Mouse (Mus musculus): ENCODE measurements around the gene Orai3.
"Not testable (repeated sequence)": the region's sequence is repeated elsewhere in the genome, so short reads cannot be mapped to it uniquely, and the experiment has no call there.

Orai3 gene

DNA sequence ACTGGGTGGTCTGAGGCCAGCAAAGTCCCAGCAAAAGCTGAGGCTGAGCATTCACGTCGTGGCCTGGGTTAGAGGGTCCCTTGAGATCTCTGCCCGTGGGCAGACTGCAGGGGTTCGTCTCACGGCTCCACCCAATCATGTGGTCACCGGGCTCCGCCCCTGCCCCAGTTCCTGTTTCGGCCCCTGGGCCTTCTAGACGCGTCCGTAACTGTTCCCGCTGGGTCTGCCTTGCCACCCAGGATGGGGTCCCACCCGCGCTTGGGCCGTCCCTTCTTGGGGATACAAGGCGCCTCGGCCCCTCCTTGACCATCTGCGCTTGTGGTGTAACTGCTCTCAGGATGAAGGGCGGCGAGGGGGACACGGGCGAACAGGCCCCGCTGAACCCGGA is at the start of gene Orai3:
Gene Orai3 (plus strand): TSS at position 165 of the 388 bp plus-strand sequence.
- no peak for DNase-seq (ENCODE audit: low spot score)

DNA sequence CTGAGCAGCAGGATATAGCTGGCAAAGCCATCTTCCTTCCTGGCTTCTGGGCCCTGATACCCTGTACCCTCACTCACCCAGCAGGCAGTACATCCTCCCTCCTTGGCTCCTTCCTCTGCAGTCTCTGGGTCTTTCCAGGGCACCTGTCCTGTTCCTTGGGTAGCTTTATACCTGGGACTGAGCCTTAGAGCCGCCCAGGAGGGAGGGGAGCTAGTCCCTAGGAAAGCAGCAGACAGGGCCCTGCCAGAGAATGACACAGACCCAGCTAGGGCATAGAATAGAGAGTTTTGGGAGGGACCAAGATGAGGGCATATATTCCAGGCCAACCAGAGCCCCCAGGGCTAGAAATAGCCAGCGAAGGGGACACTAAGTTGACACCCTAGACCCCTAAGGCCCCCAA is 44.1 kb upstream of the Orai3 start:
- DNase-seq (ENCODE audit: low spot score) = no peak

DNA sequence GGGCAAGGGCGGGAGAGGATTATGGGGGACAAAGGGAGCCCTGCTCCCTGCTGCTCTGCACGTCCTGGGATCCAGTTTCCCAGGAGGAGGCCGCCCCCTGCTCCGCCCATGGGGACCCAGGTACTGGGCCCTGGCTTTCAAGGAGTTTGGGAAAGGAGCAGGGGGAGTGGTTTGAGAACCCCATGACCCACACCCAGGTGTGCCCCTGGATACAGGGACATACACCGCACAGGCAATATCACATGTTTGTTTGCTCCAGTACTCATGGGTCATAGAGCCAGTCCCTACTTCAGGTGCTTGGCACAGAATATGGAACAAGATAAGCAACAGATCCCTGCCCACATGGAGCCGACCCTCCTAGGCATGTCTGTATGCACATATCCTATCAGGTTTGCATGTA is 43.7 kb upstream of the Orai3 start:
- no peak for DNase-seq (ENCODE audit: low spot score)

DNA sequence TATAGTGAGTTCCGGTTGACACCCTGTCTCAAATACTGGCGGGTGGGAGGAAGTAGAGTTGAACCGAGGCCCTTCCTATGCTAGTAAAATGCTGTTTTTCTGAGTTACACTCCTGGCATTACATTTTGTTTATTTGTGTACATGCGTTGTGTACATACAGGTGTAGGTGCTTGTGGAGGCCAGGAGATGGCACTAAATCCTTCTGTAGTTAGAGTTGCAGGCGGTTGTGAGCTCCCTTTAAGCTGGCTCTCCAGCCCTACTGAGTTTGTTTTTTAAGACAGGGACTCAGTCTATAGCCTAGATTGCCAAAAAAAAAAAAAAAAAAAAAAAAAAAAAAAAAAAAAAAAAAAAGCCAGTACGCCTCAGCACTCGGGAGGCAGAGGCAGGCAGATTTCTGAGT is 41.7 kb upstream of the Orai3 start:
- no peak for DNase-seq (ENCODE audit: low spot score)

DNA sequence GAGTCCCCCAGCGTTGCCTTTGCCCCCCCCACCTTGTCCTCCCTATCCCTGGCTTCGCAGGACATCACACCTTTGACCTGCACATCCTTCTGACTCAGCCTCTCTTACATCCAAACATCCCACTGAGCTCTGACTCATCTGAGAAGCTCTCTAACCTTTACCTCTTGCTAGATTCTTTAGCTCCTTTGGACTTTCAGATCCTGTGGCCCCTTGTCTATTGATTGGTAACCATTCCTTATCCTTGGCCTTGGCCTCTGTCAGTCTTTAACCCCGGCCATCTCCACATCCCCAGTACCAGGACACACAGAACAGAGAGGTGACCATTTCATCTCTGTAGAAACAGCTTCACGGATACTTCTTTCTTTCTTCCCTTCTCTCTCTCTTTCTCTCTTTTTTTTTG is 39.4 kb upstream of the Orai3 start:
- DNase-seq (ENCODE audit: low spot score) = no peak

DNA sequence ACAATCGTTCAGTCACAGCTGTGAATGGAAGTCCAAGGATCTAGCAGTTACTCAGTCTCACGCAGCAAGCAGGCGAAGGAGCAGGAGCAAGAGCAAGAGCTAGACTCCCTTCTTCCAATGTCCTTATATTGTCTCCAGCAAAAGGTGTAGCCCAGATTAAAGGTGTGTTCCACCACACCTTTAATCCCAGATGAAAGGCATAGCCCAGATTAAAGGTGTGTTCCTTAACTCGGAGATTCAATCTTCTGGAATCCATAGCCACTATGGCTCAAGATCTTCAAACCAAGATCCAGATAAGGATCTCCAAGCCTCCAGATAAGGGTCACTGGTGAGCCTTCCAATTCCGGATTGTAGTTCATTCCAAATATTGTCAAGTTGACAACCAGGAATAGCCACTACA is 37.5 kb upstream of the Orai3 start, which contains the start of gene Ctf2:
Gene Ctf2 (minus strand): TSS at position 101 of the 400 bp plus-strand sequence.
- DNase-seq (ENCODE audit: low spot score) = not testable (repeated sequence)

DNA sequence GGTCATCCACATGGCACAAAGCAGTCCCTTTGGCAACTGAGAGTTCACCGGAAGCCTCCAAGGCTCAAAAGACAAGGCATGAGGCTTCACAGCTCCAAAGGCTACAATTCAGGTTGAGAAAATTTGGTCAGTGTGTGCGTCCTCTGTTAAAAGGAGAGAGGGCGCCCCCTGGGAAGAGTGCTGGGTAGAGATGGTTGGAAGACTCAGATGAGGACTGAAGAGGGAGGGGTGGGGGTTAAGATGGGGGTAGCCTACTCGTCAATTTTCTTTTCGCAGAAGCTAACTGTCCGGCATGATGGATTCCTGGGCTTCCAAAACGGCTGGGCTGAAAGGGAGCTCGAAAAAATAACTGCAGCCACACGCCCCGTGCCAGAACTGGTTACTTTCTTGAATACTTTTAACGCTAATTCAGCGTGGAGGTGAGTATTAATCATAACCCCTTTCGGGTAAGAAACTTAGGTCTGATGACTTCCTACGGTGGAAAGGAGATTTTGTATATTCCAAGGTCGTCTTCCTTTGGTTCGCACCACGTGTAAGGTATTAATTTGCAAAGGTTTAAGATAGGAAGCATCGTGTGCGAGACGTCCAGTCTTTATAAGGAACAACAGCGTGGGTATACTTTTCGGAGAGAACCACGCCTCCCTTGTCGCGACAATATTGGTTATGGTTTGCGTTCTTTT is 25.1 kb upstream of the Orai3 start, which contains the start of gene Fbxl19:
Gene Fbxl19 (plus strand): TSS at position 178 of the 680 bp plus-strand sequence.
- DNase-seq (ENCODE audit: low spot score) = peak; percentile 66

DNA sequence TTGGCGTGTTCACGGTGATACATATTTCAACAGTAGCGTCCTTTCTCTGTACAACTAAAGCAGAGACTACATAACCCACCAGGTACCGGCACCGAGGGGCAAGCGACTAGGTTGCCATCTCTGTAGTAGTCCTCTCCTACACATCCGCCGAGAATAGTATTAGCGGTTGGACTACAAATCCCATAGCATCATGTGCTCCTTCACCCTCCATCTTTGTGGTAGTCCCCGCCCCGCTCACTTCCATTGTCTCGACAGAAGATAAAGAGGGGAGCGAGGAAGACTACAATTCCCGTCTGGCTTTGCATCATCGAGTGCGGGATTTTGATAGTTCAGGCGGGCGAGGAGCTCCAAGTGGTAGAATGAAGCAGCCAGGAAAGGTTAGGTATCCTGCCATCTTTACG is 24.4 kb upstream of the Orai3 start:
- DNase-seq (ENCODE audit: low spot score) = peak; percentile 88

DNA sequence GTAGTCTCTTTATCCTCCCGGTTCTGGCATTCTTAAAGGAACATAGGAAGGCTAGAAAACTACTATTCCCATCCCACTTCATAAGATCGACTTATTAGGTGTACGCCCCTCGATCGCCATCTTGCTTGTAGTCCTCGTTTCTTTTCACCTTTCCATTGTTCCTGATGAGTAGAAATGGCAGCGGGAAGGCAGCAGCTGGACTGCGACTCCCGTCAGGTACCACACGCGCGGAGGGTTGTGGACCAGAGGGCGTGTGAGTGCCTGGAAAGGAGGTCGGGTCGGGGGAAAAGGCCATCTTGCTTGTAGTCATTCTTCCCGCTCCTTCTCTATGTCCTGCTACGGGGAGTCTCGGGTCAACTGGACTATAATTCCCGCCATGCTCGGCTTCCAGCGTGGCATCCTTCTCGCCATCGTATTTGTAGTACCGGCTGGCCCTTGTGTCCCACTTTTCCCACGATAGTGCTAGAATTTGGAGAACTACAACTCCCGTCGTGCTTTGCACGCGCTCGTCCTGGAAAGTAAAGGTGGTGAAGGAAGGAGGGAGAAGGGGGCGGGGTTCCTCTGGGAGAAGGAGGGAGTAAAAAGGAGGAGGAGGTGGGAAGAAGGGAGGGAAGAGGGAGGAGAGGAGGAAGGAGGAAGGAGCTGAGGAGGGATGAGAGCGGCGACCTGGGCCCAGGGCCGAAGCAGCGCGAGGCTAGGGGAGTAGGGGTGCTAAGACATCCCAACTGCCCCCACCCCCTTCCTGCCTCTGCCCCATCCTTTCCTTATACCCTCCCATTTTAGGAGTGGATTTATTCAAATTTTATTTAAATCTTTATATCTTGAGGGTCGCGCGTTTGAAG is 23.7 kb upstream of the Orai3 start:
- DNase-seq (ENCODE audit: low spot score) = peak; percentile 69

DNA sequence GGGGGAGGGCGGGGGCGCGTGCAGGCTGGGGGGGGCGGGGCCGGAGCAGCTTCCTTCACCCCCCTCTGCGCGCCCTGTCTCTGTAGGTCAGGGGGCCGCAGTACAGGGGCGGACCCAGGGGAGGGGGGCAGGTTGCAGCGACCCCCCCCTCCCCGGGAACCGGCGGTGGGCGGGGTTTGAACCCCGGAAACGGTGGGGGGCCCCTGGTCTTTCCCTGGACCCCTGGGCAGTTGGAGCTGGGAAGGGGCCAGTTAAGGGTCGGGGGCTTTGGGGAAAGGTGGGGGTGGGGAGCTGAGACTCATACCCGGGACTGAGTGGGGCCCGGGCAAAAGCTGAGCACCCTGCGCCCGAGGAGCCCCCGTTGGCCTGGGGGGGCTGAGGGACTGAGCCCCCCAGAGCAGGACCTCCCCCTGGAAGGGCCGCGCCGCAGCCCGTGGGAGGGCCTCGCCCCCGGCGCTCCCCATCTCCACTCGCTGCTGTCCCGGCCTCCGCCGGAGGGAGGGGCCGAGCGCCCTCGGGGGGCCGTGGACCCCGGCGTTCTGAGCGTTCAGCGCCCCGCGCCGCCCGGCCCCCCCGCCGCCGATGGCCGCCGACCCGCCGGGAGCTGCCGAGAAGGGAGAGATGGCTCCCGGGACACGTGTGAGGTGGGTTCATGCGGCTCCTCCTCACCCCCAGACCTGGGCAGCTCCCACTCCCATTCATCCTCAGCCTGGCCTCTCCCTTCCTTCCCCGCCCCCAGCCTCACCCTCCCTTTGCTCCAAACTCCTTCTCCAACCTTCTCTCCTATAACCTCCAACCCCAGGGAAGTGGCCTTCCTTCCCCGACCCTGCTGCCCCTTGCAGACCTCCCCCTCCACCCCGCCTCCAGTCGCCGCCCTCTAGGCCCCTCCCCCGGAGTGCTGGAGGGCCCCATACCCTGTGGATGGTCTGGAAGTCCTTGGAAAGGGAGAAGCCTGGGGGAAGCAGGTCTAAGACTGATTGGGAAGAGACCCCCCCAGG is 22.8 kb upstream of the Orai3 start:
- DNase-seq (ENCODE audit: low spot score) = no peak

DNA sequence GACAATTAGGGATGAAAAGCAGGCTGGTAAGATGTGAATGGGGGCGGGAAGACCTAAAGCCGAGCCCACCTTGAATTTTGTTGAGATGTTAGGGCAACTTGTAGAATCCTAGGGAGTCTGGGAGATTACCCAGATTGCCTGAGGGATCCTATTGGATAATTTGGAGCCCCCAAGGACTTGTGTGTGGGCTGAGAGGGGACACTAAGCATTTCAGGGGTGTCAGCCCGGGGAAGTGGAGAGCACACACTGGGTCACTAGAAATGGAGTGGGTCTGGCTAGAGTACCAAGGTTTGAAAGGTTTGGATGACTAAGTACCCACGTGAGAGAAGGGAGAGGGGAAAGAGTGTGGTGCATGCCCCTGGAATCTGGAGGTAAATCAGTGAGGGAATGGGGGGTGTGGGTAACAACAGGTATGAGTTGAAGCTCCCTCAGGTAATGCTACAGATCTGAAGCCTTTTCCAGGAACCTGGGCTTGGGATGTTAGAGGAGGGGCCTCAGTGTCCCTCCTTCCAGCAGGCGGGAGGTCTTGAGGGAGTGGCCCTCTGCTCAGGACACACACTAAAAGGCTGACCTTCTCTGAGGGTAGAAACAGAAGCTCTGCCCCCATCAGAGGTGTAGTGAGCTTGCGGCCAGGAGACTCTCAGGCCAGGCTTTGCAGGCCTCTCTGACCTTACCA is 21.9 kb upstream of the Orai3 start:
- DNase-seq (ENCODE audit: low spot score) = no peak

DNA sequence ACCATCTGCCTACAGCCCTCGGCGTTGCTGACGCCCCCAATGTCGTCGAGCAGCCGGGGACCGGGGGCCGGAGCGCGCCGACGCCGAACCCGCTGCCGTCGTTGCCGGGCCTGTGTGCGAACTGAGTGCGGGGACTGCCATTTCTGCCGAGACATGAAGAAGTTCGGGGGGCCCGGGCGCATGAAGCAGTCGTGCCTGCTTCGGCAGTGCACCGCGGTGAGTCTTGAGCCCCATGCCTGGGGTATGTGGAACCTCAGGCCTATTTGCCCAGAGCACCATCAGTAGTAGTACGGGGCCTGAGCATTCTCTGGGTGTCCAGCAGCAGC is 21.4 kb upstream of the Orai3 start:
- DNase-seq (ENCODE audit: low spot score) = no peak

DNA sequence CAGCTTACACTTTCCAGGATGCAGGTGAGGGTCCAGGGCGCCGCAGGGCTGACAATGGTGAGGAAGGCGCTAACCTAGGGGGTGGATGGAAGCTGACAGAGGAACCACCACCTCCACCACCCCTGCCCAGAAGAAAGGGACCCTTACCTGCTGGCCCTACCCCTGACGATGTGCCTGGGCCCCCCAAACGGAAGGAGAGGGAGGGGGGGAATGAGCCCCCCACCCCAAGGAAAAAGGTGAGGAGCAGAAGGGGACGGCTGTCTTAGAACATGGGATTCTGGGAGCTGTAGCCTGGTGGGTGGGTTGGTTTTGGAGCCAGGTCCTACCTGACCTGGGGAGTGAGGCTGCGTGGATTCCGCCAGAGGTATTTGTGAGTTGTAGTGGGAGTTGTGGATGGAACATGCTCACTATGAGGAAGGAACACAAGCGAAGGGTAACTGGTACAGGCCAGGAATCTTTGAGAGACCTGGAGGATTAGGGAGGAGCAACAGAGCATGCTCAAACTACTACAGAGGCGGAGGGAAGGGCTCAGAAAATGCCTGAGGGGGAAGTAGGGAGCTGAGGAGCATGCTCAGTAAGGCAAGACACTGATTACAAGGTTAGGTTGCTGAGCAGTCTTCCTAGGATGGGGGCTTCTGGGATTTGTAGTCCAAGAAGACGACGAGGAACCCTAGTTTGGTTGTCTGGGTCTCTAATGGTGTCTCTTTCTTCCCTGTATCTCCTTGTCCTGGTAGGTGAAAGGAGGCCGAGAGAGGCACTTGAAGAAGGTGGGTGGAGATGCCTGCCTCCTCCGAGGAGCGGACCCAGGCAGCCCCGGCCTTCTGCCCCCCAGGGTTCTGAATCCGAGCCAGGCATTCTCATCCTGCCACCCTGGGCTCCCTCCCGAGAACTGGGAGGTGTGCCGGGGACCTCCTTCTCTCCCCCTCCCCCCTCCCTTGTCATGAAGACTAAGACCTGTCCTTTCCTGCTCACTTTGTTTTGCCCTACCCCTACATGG is 19.2 kb upstream of the Orai3 start:
- no peak for DNase-seq (ENCODE audit: low spot score)

DNA sequence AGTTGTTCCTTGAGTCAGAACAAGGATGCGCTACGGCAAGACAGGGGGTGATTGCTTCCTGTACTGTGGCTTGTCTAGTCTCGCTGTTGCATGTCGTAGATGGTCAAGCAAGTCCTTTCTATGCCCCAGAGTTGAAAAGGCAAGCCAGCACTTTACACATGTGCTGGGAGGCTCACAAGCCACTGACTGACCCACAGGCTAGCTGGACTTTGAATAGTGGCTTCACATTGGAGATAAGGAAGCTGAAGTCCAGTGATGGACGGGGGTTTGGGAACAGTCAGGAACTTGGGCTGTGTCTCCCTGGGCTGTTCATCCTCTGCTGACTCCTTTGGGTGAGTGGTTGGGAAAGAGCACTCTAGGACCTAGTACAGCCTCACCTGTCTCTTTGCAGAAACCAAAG is 18.0 kb upstream of the Orai3 start:
- no peak for DNase-seq (ENCODE audit: low spot score)

DNA sequence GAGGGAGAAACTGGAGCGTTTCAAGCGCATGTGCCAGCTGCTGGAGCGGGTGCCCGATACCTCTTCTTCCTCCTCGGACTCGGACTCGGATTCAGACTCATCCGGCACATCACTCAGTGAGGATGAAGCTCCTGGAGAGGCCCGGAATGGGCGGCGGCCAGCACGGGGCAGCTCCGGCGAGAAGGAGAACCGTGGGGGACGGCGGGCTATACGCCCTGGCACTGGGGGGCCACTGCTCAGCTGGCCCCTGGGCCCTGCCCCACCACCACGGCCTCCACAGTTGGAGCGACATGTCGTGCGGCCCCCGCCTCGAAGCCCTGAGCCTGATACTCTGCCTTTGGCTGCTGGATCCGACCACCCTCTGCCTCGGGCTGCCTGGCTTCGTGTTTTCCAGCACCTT is 17.5 kb upstream of the Orai3 start:
- DNase-seq (ENCODE audit: low spot score) = no peak

DNA sequence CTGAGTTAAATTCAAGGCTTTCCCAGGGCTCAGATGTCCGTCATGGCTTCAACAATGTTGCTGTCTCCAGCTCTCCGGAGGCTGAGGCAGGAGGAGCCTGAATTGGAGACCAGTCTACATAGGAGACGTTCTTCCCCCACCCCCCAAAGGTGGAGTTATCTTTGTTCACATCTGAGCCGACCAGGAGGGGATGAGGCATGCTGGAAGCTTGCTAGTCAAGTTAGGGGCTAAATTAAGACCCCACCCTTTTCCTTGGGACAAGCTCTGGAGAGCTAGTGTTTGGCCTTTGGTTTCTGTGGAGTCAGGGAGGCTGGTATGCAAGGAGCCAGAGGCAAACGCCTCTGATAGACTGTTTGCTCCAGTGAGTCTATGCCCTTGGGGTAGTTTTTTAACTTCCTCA is 16.5 kb upstream of the Orai3 start:
- no peak for DNase-seq (ENCODE audit: low spot score)

DNA sequence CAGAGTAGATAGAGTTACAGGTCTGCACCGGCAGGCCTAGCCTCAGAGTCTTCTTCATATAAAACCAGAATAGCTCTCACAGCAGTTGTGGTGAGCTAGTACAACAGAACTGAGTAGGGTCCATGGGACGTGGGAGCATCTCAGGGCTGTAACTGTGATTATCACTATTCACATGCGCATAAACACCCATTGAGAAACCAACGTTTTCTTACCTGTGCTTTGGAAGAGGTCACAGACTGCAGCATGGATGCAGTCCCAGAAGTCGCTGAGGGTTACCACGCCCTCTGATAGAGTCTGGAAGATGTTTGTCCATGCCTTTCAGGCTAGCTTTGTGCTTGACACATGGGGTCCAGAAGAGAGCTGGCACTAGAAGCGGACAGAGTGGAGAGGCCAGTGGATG is 15.9 kb upstream of the Orai3 start:
- DNase-seq (ENCODE audit: low spot score) = no peak

DNA sequence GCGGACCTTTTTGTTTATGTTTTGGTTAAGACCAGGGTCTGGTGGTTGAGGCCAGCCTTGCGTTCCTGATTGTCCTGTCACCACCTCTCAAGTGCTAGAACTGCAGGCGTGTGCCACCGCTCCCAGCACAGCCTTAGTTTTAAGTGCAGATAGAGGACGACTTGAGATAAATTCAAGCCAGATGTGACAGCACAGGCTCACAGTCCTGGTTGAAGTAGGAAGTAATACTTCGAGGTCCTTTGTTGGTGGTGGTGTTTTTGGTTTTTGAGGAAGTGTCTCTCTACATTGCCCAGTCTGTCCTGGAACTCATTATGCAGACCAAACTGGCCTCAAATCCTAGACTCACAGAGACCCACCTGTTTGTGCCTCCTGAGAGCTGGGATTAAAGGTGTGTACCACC is 9.9 kb upstream of the Orai3 start:
- DNase-seq (ENCODE audit: low spot score) = no peak

DNA sequence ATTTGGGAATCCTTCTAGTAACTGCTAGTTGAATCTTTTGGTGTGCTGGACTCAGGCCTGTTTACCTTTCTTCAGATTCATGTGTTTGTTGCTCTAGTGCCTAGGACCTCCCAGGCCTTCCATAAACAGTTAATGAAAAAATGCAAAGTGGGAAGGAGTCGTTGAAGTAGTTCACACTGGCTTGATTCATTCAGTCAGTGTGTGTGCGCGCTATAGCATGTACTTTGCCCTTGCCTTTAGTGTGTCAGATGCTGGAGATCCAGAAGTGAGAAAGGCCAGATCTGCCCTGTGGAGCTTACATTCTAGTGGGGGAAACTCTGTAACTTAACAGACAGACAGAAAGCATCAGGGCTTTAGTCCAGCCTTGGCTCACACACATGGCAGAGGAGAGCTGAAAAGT is 9.1 kb upstream of the Orai3 start:
- DNase-seq (ENCODE audit: low spot score) = no peak

DNA sequence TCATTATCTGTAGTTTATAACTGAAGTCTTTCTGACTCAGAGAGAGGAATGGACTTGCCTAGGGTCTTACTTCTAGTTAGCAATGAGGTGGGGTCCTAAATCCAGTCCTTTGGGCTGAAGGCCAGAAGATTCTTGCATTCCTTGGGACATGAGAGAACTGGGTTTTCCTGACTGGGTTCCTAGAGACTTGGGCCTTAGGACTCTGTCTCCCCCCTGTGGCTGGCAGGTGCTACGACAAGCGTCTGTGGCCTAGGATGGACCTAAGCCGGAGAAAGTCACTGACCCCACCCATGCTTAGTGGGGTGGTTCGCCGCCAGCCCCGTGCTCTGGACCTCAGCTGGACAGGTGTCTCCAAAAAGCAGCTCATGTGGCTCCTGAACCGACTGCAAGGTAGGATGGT is 8.6 kb upstream of the Orai3 start:
- DNase-seq (ENCODE audit: low spot score) = no peak

DNA sequence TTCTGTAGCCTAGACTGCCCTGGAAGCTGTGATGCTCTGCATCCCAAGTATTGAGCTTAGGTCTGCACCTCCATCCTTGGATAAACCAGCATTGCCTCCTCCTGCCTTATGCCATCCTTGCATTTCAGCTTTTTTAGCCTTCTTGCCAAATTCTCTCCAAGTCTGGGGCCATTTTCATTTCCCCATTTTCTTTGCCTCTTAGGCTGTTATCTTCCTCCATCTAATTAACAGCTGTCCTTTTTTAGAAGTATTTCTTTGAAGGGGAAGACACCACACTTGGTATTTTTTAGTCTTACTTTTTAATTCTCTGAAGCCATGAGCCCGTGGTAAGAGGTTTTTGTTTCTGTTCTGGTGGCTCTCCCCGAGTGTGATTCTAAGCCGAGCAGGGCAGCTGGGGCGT is 6.0 kb upstream of the Orai3 start:
- no peak for DNase-seq (ENCODE audit: low spot score)
